Mouse (Mus musculus) liver, embryonic 12.5 days (tissue): ENCODE results near the gene Nsf. TPM values are rescaled to one million over a fixed set of nuclear protein-coding genes. Genes with fewer than 3 reads are reported as not detected.
A peak's percentile ranks its signal among the peaks of the same experiment; 100 is the strongest.

Source experiments
- ATAC-seq: fragments of 200-750 bp; cut with Nextera tagmentation; 2 replicates; pipeline ENCODE4 v1.8.0; 2017; ENCODE audit warnings: moderate number of reproducible peaks, mild to moderate bottlenecking, moderate library complexity
- H3K27ac ChIP-seq: fragments of 300-500 bp; sonication (generic); 2 replicates; pipeline ENCODE4 v1.5.1; 2016; ENCODE audit warnings: mild to moderate bottlenecking
- H3K27me3 ChIP-seq: fragments of 300-500 bp; sonication (generic); replicated peaks from 2 replicates; pipeline ENCODE4 v1.6.1; 2016; ENCODE audit warnings: mild to moderate bottlenecking, moderate library complexity
- H3K36me3 ChIP-seq: fragments of 300-500 bp; sonication (generic); 2 replicates; pipeline ENCODE4 v1.6.1; 2016; ENCODE audit warnings: mild to moderate bottlenecking, moderate library complexity
- H3K4me1 ChIP-seq: fragments of 300-500 bp; sonication (generic); 2 replicates; pipeline ENCODE4 v1.6.1; 2016
- H3K4me2 ChIP-seq: fragments of 300-500 bp; sonication (generic); 2 replicates; pipeline ENCODE4 v1.6.1; 2016; ENCODE audit warnings: mild to moderate bottlenecking, moderate library complexity
- H3K4me3 ChIP-seq: fragments of 300-500 bp; sonication (generic); 2 replicates; pipeline ENCODE4 v1.5.1; 2016; ENCODE audit warnings: mild to moderate bottlenecking, moderate library complexity
- H3K9ac ChIP-seq: fragments of 300-500 bp; sonication (generic); 2 replicates; pipeline ENCODE4 v1.6.1; 2016; ENCODE audit warnings: mild to moderate bottlenecking, moderate library complexity
- H3K9me3 ChIP-seq: fragments of 300-500 bp; sonication (generic); replicated peaks from 2 replicates; pipeline ENCODE4 v1.6.1; 2016; ENCODE audit warnings: mild to moderate bottlenecking, moderate library complexity
- WGBS: fragments of 180-500 bp; shearing (Covaris S2); methylation state at CpG from one replicate; pipeline ENCODE4 v1.1.7; 2016; ENCODE audit not compliant: insufficient replicate concordance; 5-methylcytosine and 5-hydroxymethylcytosine counted together
- polyA plus RNA-seq: library from polyadenylated mRNA; unstranded; fragments of >200 nt; fragmentation: Nextera tagmentation; extraction: Ambion mirVana; gene quantifications from 2 replicates; pipeline ENCODE4 v1.2.1, GENCODE M21; 2016

Gene Nsf
- polyA plus RNA-seq, 1 experiment from 2014 or later, result 40.6 TPM

- H3K36me3 ChIP-seq, result peaks cover 87% of the 10 kb centered on the region
- no peak; the same call in 1 of the 2 replicates for ATAC-seq
- 40% methylated on average over 4 of the region's 4 CpGs for WGBS
Observed at GRCm38 (mm10) chr11:103979381-103979780, 25.5 kb upstream of the Nsf start.

GRCm38 (mm10) chr11:103970876-103971275 is 17.0 kb upstream of the Nsf start:
- WGBS, result 75% methylated on average over 3 of the region's 3 CpGs
- Histone ChIP-seq H3K4me3 (no peak overlapping the region), H3K36me3 (peaks cover 61% of the 10 kb centered on the region), H3K27ac (no peak overlapping the region), H3K4me1 (peaks cover 18% of the 10 kb centered on the region), H3K9ac (no peak overlapping the region), H3K9me3 (no peaks in the 10 kb centered on the region), H3K27me3 (no peaks in the 10 kb centered on the region), H3K4me2 (no peak overlapping the region)
- ATAC-seq, result no peak

More at GRCm38 (mm10) chr11:103979381-103979780, 25.5 kb upstream of the Nsf start:
- no peaks in the 10 kb centered on the region for H3K4me1 ChIP-seq
- no peak overlapping the region for H3K4me3 ChIP-seq
- no peaks in the 10 kb centered on the region for H3K27me3 ChIP-seq
- no peak overlapping the region for H3K9ac ChIP-seq
- no peaks in the 10 kb centered on the region for H3K9me3 ChIP-seq
- no peak overlapping the region for H3K4me2 ChIP-seq
- 0 out of 2 replicates have a peak overlapping the region, but pooled peaks have one; percentile 18 for H3K27ac ChIP-seq

- Histone ChIP-seq H3K9ac (no peak overlapping the region), H3K36me3 (peaks cover 45% of the 10 kb centered on the region), H3K4me1 (peaks cover 26% of the 10 kb centered on the region), H3K27me3 (no peaks in the 10 kb centered on the region), H3K9me3 (no peaks in the 10 kb centered on the region), H3K27ac (no peak overlapping the region), H3K4me2 (no peak overlapping the region), H3K4me3 (no peak overlapping the region)
- ATAC-seq, result no peak
- 81% methylated on average over 5 of the region's 5 CpGs for WGBS
Observed at GRCm38 (mm10) chr11:103969278-103969677, 15.4 kb upstream of the Nsf start.

GRCm38 (mm10) chr11:103967106-103967735 is 13.4 kb upstream of the Nsf start:
- Histone ChIP-seq H3K27me3 (no peaks in the 10 kb centered on the region), H3K9ac (peak overlapping the region; percentile 89), H3K9me3 (no peaks in the 10 kb centered on the region), H3K4me1 (peaks cover 26% of the 10 kb centered on the region), H3K27ac (peak overlapping the region; percentile 93), H3K4me2 (peak overlapping the region; percentile 84), H3K36me3 (peaks cover 25% of the 10 kb centered on the region), H3K4me3 (peak overlapping the region; percentile 87)
- ATAC-seq, result no peak
- 2% methylated on average over 20 of the region's 20 CpGs for WGBS

GRCm38 (mm10) chr11:103956866-103957265 is 3.0 kb upstream of the Nsf start:
- WGBS, result 47% methylated on average over 4 of the region's 4 CpGs

GRCm38 (mm10) chr11:103953032-103953895 is 592 bp downstream of the Nsf start:
- Histone ChIP-seq H3K27me3 (no peaks in the 10 kb centered on the region), H3K4me1 (peaks cover 28% of the 10 kb centered on the region), H3K4me2 (peak overlapping the region; percentile 83), H3K36me3 (peaks cover 2% of the 10 kb centered on the region; the same call in 1 of the 2 replicates), H3K27ac (peak overlapping the region; percentile 69), H3K9me3 (no peaks in the 10 kb centered on the region), H3K9ac (peak overlapping the region; percentile 92), H3K4me3 (peak overlapping the region; percentile 88)
- 1% methylated on average over 31 of the region's 32 CpGs for WGBS
- ATAC-seq, result peak; percentile 87

More at GRCm38 (mm10) chr11:103956866-103957265, 3.0 kb upstream of the Nsf start:
- Histone ChIP-seq H3K4me3 (no peak overlapping the region), H3K27me3 (peaks cover 4% of the 10 kb centered on the region; the same call in 1 of the 2 replicates), H3K9me3 (no peaks in the 10 kb centered on the region), H3K36me3 (no peaks in the 10 kb centered on the region), H3K4me2 (no peak overlapping the region), H3K4me1 (peaks cover 18% of the 10 kb centered on the region), H3K27ac (no peak overlapping the region), H3K9ac (no peak overlapping the region)
- ATAC-seq, result no peak

- Histone ChIP-seq H3K27me3 (no peaks in the 10 kb centered on the region), H3K9ac (peak overlapping the region; percentile 92), H3K27ac (no peak overlapping the region), H3K4me2 (peak overlapping the region; percentile 83), H3K9me3 (no peaks in the 10 kb centered on the region), H3K36me3 (peaks cover 5% of the 10 kb centered on the region; the same call in 1 of the 2 replicates), H3K4me3 (peak overlapping the region; percentile 88), H3K4me1 (peaks cover 28% of the 10 kb centered on the region)
- WGBS, result 68% methylated on average over 5 of the region's 5 CpGs
- no peak for ATAC-seq
Observed at GRCm38 (mm10) chr11:103952635-103953031, 1.2 kb downstream of the Nsf start.

- no peak for ATAC-seq
- Histone ChIP-seq H3K36me3 (peaks cover 8% of the 10 kb centered on the region), H3K4me1 (peaks cover 28% of the 10 kb centered on the region), H3K27ac (no peak overlapping the region), H3K4me3 (no peak overlapping the region), H3K27me3 (no peaks in the 10 kb centered on the region), H3K4me2 (0 out of 2 replicates have a peak overlapping the region, but pooled peaks have one; percentile 83), H3K9me3 (no peaks in the 10 kb centered on the region), H3K9ac (no peak overlapping the region)
- 68% methylated on average over 7 of the region's 7 CpGs for WGBS
Observed at GRCm38 (mm10) chr11:103951106-103951505, 2.8 kb downstream of the Nsf start.

GRCm38 (mm10) chr11:103948952-103949351 is 4.9 kb downstream of the Nsf start:
- Histone ChIP-seq H3K9me3 (no peaks in the 10 kb centered on the region), H3K27me3 (no peaks in the 10 kb centered on the region), H3K36me3 (peaks cover 8% of the 10 kb centered on the region), H3K27ac (no peak overlapping the region), H3K4me3 (no peak overlapping the region), H3K4me1 (peaks cover 26% of the 10 kb centered on the region), H3K4me2 (no peak overlapping the region), H3K9ac (no peak overlapping the region)
- WGBS, result 53% methylated on average over 7 of the region's 7 CpGs
- no peak for ATAC-seq

- H3K4me3 ChIP-seq, result no peak overlapping the region
- H3K36me3 ChIP-seq, result peaks cover 9% of the 10 kb centered on the region
- H3K9me3 ChIP-seq, result no peaks in the 10 kb centered on the region
- no peak overlapping the region for H3K9ac ChIP-seq
- no peak for ATAC-seq
- no peak overlapping the region for H3K4me2 ChIP-seq
- 79% methylated on average over 4 of the region's 4 CpGs for WGBS
- H3K27ac ChIP-seq, result no peak overlapping the region
- H3K4me1 ChIP-seq, result no peaks in the 10 kb centered on the region
- H3K27me3 ChIP-seq, result no peaks in the 10 kb centered on the region
Observed at GRCm38 (mm10) chr11:103942740-103943139, 11.1 kb downstream of the Nsf start.

GRCm38 (mm10) chr11:103941351-103941750 is 12.5 kb downstream of the Nsf start:
- Histone ChIP-seq H3K9me3 (no peaks in the 10 kb centered on the region), H3K4me2 (no peak overlapping the region), H3K4me1 (no peaks in the 10 kb centered on the region), H3K27me3 (no peaks in the 10 kb centered on the region), H3K36me3 (peaks cover 6% of the 10 kb centered on the region), H3K4me3 (no peak overlapping the region), H3K9ac (no peak overlapping the region), H3K27ac (no peak overlapping the region)
- no peak for ATAC-seq
- WGBS, result 72% methylated on average over 5 of the region's 5 CpGs

- 62% methylated on average over 6 of the region's 6 CpGs for WGBS
- H3K27me3 ChIP-seq, result no peaks in the 10 kb centered on the region
- no peak for ATAC-seq
Observed at GRCm38 (mm10) chr11:103940887-103941286, 13.0 kb downstream of the Nsf start.

More at GRCm38 (mm10) chr11:103940887-103941286, 13.0 kb downstream of the Nsf start:
- Histone ChIP-seq H3K9ac (no peak overlapping the region), H3K36me3 (peaks cover 6% of the 10 kb centered on the region; the same call in 1 of the 2 replicates), H3K4me2 (no peak overlapping the region), H3K4me3 (no peak overlapping the region), H3K27ac (no peak overlapping the region), H3K9me3 (no peaks in the 10 kb centered on the region), H3K4me1 (no peaks in the 10 kb centered on the region)
